Mouse (Mus musculus): ENCODE measurements around the gene Tysnd1. TPM values are rescaled to one million over a fixed set of nuclear protein-coding genes. Genes with fewer than 3 reads are reported as not detected.

Gene Tysnd1
- 20.7 and 28.3 TPM in 2 replicates for polyA plus RNA-seq (2015; fragmentation: Nextera tagmentation; extraction: Ambion mirVana)

GRCm38 (mm10) chr10:61694870-61695670 lies at the start of gene Tysnd1:
Gene Tysnd1 (plus strand): TSS chr10:61695514.

DNA sequence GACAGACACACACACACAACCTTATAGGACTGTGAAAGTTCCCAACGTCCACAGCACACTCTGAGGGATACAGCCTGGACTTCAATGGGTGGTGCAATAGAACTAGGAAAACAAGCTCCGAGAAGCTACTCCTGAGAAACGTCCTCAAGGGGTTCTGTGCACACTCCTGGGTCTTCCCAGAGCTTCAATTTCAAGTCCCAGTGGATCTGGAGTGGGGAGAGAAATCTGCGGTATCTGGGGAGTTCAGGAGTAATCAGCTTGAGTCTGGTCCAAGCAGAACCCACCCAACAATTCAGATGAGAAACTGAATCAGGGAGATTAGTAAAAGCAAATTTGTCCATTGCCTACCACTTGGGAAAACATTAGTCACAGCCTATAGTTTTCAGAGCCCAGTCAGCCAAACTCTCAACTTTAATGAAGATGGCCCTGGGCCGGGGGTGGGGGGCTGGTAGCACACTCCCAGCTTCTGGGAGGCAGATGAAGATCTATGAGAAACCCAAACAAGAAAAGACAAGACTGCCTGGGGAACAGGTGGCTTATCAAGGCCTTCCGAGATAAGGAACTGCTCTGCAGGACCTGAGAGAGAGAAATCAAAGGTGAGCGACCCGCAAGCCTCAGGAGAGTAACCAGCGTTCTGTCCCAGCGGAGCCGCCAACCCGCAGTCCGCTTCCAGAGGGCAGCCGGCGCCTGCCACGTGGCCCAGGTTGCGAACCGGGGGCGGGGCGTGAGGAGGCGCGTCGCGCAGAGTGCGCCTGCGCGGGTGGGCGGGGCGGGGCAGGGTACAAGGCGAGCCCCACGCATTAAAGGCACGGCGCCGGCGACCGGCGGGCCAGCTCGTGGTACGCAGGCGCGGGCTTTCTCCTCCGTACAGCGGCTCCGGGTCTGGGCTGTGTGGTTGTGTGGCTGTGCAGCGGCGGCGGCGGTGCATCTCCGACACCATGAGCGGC lies 47.3 kb upstream of the Tysnd1 start, which contains the start of gene Ppa1:
Gene Ppa1 (plus strand): TSS at position 763 of the 947 bp plus-strand sequence.

GRCm38 (mm10) chr10:61680015-61680913 lies 15.1 kb upstream of the Tysnd1 start, which contains the start of gene Sar1a:
Gene Sar1a (plus strand): TSS chr10:61680299.

GRCm38 (mm10) chr10:61714771-61715461 lies 19.6 kb downstream of the Tysnd1 start, which contains the start of gene Aifm2:
Gene Aifm2 (plus strand): TSS chr10:61715263.

Other genes starting within 250 kb of the Tysnd1 start
- gene Eif4ebp2, start 242.9 kb upstream of the Tysnd1 start, polyA plus RNA-seq (2015; fragmentation: Nextera tagmentation; extraction: Ambion mirVana), result 55.4 and 57.3 TPM in 2 replicates
- 18.7 and 19.1 TPM in 2 replicates for gene Lrrc20, start 219.7 kb upstream of the Tysnd1 start, polyA plus RNA-seq (2015; fragmentation: Nextera tagmentation; extraction: Ambion mirVana)
- 0.04 and 0.10 TPM in 2 replicates for gene Npffr1, start 100.0 kb upstream of the Tysnd1 start, polyA plus RNA-seq (2015; fragmentation: Nextera tagmentation; extraction: Ambion mirVana)
- 41.9 and 90.2 TPM in 2 replicates for gene Ppa1, start 47.0 kb upstream of the Tysnd1 start, polyA plus RNA-seq (2015; fragmentation: Nextera tagmentation; extraction: Ambion mirVana)
- gene Sar1a, start 15.2 kb upstream of the Tysnd1 start, polyA plus RNA-seq (2015; fragmentation: Nextera tagmentation; extraction: Ambion mirVana), result 151 and 176 TPM in 2 replicates
- gene Aifm2, start 19.7 kb downstream of the Tysnd1 start, polyA plus RNA-seq (2015; fragmentation: Nextera tagmentation; extraction: Ambion mirVana), result 14.8 and 43.4 TPM in 2 replicates
- gene H2afy2, start 88.6 kb downstream of the Tysnd1 start, polyA plus RNA-seq (2015; fragmentation: Nextera tagmentation; extraction: Ambion mirVana), result 12.9 and 18.2 TPM in 2 replicates